Mouse (Mus musculus) heart, embryonic 16.5 days (tissue): ENCODE measurements at regions not wholly inside any gene's neighbourhood (a gene's known extent, or its start where the extent isn't known, plus 50 kb on each side); places are given as distances from the start of the nearest gene placed in this dataset.

Source experiments
- ATAC-seq: fragments of 200-750 bp; cut with Nextera tagmentation; replicated peaks from 2 replicates; pipeline ENCODE4 v1.8.0; 2017; ENCODE audit warnings: moderate number of reproducible peaks; ENCODE audit not compliant: insufficient read depth, low FRiP score; ENCODE audit errors: extremely low read depth
- H3K27ac ChIP-seq: fragments of 300-500 bp; sonication (generic); 2 replicates; pipeline ENCODE4 v1.5.1; 2014; ENCODE audit warnings: mild to moderate bottlenecking, low read length, control low read depth, moderate library complexity
- H3K27me3 ChIP-seq: fragments of 300-500 bp; sonication (generic); 2 replicates; pipeline ENCODE4 v1.6.1; 2014; ENCODE audit warnings: low read length, mixed read lengths; ENCODE audit not compliant: control insufficient read depth, insufficient read depth
- H3K36me3 ChIP-seq: fragments of 300-500 bp; sonication (generic); 2 replicates; pipeline ENCODE4 v1.6.1; 2014; ENCODE audit not compliant: control insufficient read depth, insufficient read depth
- H3K4me1 ChIP-seq: fragments of 300-500 bp; sonication (generic); 2 replicates; pipeline ENCODE4 v1.6.1; 2014; ENCODE audit warnings: low read length, mixed read lengths; ENCODE audit not compliant: control insufficient read depth, insufficient read depth
- H3K4me2 ChIP-seq: fragments of 300-500 bp; sonication (generic); 2 replicates; pipeline ENCODE4 v1.6.1; 2014; ENCODE audit warnings: low read depth, mild to moderate bottlenecking, control low read depth, low read length
- H3K4me3 ChIP-seq: fragments of 300-500 bp; sonication (generic); 2 replicates; pipeline ENCODE4 v1.5.1; 2014; ENCODE audit warnings: mild to moderate bottlenecking, control low read depth, low read length
- H3K9ac ChIP-seq: fragments of 300-500 bp; sonication (generic); 2 replicates; pipeline ENCODE4 v1.6.1; 2014; ENCODE audit warnings: low read length, control low read depth
- H3K9me3 ChIP-seq: fragments of 300-500 bp; sonication (generic); replicated peaks from 2 replicates; pipeline ENCODE4 v1.6.1; 2016; ENCODE audit warnings: low read length; ENCODE audit not compliant: control insufficient read depth
- WGBS: fragments of 180-500 bp; shearing (Covaris S2); extraction: QIAGEN DNeasy Blood & Tissue Kit; methylation state at CpG from one replicate; pipeline ENCODE4 v1.1.7; 2014; 5-methylcytosine and 5-hydroxymethylcytosine counted together

GRCm38 (mm10) chr13:30046504-30047169 lies 60.8 kb upstream of the E2f3 start:
- H3K27ac ChIP-seq: no peak overlapping the region
- no peaks in the 10 kb centered on the region for H3K27me3 ChIP-seq
- H3K4me1 ChIP-seq: 0 out of 2 replicates have a peak, but pooled peaks cover 5% of the 10 kb centered on the region
- no peaks in the 10 kb centered on the region for H3K9me3 ChIP-seq
- H3K4me2 ChIP-seq: no peak overlapping the region
- no peak overlapping the region for H3K4me3 ChIP-seq
- no peak overlapping the region for H3K9ac ChIP-seq
- WGBS: 83% methylated on average over 5 of the region's 5 CpGs
- no peaks in the 10 kb centered on the region for H3K36me3 ChIP-seq
- ATAC-seq: no peak

- Histone ChIP-seq H3K9me3 (no peaks in the 10 kb centered on the region), H3K27ac (no peak overlapping the region), H3K27me3 (no peaks in the 10 kb centered on the region), H3K4me1 (0 out of 2 replicates have a peak, but pooled peaks cover 5% of the 10 kb centered on the region), H3K4me3 (no peak overlapping the region), H3K36me3 (no peaks in the 10 kb centered on the region), H3K9ac (no peak overlapping the region), H3K4me2 (no peak overlapping the region)
- WGBS: 73% methylated on average over 15 of the region's 15 CpGs
- ATAC-seq: no peak
Observed at GRCm38 (mm10) chr13:30046061-30046460, 60.2 kb upstream of the E2f3 start.

- H3K9me3 ChIP-seq: no peaks in the 10 kb centered on the region
- 74% methylated on average over 6 of the region's 6 CpGs for WGBS
Observed at GRCm38 (mm10) chr13:30045225-30045624, 59.4 kb upstream of the E2f3 start.

GRCm38 (mm10) chr13:30044790-30045189 lies 58.9 kb upstream of the E2f3 start:
- Histone ChIP-seq H3K27me3 (no peaks in the 10 kb centered on the region), H3K9me3 (no peaks in the 10 kb centered on the region), H3K27ac (no peak overlapping the region), H3K4me2 (no peak overlapping the region), H3K4me1 (0 out of 2 replicates have a peak, but pooled peaks cover 5% of the 10 kb centered on the region), H3K4me3 (no peak overlapping the region), H3K9ac (no peak overlapping the region), H3K36me3 (no peaks in the 10 kb centered on the region)
- WGBS: 92% methylated on average over 2 of the region's 2 CpGs
- no peak for ATAC-seq

More at GRCm38 (mm10) chr13:30045225-30045624, 59.4 kb upstream of the E2f3 start:
- H3K4me1 ChIP-seq: 0 out of 2 replicates have a peak, but pooled peaks cover 5% of the 10 kb centered on the region
- H3K4me2 ChIP-seq: no peak overlapping the region
- H3K9ac ChIP-seq: no peak overlapping the region
- no peaks in the 10 kb centered on the region for H3K36me3 ChIP-seq
- no peak for ATAC-seq
- no peak overlapping the region for H3K4me3 ChIP-seq
- H3K27me3 ChIP-seq: no peaks in the 10 kb centered on the region
- H3K27ac ChIP-seq: no peak overlapping the region

- 45% methylated on average over 15 of the region's 15 CpGs for WGBS
- Histone ChIP-seq H3K9me3 (no peaks in the 10 kb centered on the region), H3K4me1 (0 out of 2 replicates have a peak, but pooled peaks cover 5% of the 10 kb centered on the region), H3K27me3 (no peaks in the 10 kb centered on the region), H3K36me3 (no peaks in the 10 kb centered on the region), H3K4me3 (peak overlapping the region; percentile 2; the same call in 1 of the 2 replicates), H3K4me2 (peak overlapping the region; percentile 49), H3K27ac (peak overlapping the region; percentile 4; the same call in 1 of the 2 replicates), H3K9ac (no peak overlapping the region)
- ATAC-seq: no peak
Observed at GRCm38 (mm10) chr13:30042689-30043320, 56.9 kb upstream of the E2f3 start.

- no peak overlapping the region for H3K27ac ChIP-seq
- H3K9me3 ChIP-seq: no peaks in the 10 kb centered on the region
- no peak for ATAC-seq
- H3K4me2 ChIP-seq: no peak overlapping the region
- WGBS: 86% methylated on average over 3 of the region's 3 CpGs
- H3K36me3 ChIP-seq: no peaks in the 10 kb centered on the region
- no peak overlapping the region for H3K9ac ChIP-seq
- no peak overlapping the region for H3K4me3 ChIP-seq
- no peaks in the 10 kb centered on the region for H3K27me3 ChIP-seq
- H3K4me1 ChIP-seq: 0 out of 2 replicates have a peak, but pooled peaks cover 5% of the 10 kb centered on the region
Observed at GRCm38 (mm10) chr13:30041501-30042295, 55.8 kb upstream of the E2f3 start.

- Histone ChIP-seq H3K36me3 (no peaks in the 10 kb centered on the region), H3K4me2 (no peak overlapping the region), H3K4me1 (0 out of 2 replicates have a peak, but pooled peaks cover 5% of the 10 kb centered on the region), H3K27me3 (no peaks in the 10 kb centered on the region), H3K9ac (no peak overlapping the region), H3K9me3 (no peaks in the 10 kb centered on the region), H3K4me3 (no peak overlapping the region), H3K27ac (no peak overlapping the region)
- no peak for ATAC-seq
- WGBS: 83% methylated on average over 4 of the region's 4 CpGs
Observed at GRCm38 (mm10) chr13:30040288-30040687, 54.4 kb upstream of the E2f3 start.

- no peaks in the 10 kb centered on the region for H3K27me3 ChIP-seq
- H3K36me3 ChIP-seq: no peaks in the 10 kb centered on the region
- H3K27ac ChIP-seq: no peak overlapping the region
- H3K4me3 ChIP-seq: no peak overlapping the region
- no peak for ATAC-seq
- no peak overlapping the region for H3K9ac ChIP-seq
- 89% methylated on average over 2 of the region's 2 CpGs for WGBS
- H3K9me3 ChIP-seq: 0 out of 2 replicates have a peak, but pooled peaks cover 2% of the 10 kb centered on the region
- H3K4me2 ChIP-seq: no peak overlapping the region
- 0 out of 2 replicates have a peak, but pooled peaks cover 5% of the 10 kb centered on the region for H3K4me1 ChIP-seq
Observed at GRCm38 (mm10) chr13:30039791-30040190, 53.9 kb upstream of the E2f3 start.
